Mouse (Mus musculus) heart, postnatal 0 days (tissue): Measurements from ENCODE around the gene Srrt. TPM values are rescaled to one million over a fixed set of nuclear protein-coding genes. Genes with fewer than 3 reads are reported as not detected.

ENCODE experiments used
- ATAC-seq: fragments of 200-750 bp; cut with Nextera tagmentation; 2 replicates; pipeline ENCODE4 v1.8.0; 2017; ENCODE audit warnings: low read depth, moderate number of reproducible peaks, moderate library complexity; ENCODE audit not compliant: insufficient read depth
- DNase-seq: peaks from one replicate; pipeline ENCODE4 v3.0.0-alpha.2; 2016; ENCODE audit warnings: low spot score
- H3K27ac ChIP-seq: fragments of 300-500 bp; sonication (generic); 2 replicates; pipeline ENCODE4 v1.5.1; 2014; ENCODE audit warnings: low read depth, mild to moderate bottlenecking
- H3K27me3 ChIP-seq: fragments of 300-500 bp; sonication (generic); 2 replicates; pipeline ENCODE4 v1.6.1; 2014; ENCODE audit warnings: low read length, mixed read lengths; ENCODE audit not compliant: control insufficient read depth, insufficient read depth
- H3K36me3 ChIP-seq: fragments of 300-500 bp; sonication (generic); replicated peaks from 2 replicates; pipeline ENCODE4 v1.6.1; 2014; ENCODE audit warnings: low read length, mixed read lengths; ENCODE audit not compliant: control insufficient read depth, insufficient read depth
- H3K4me1 ChIP-seq: fragments of 300-500 bp; sonication (generic); 2 replicates; pipeline ENCODE4 v1.6.1; 2014; ENCODE audit warnings: antibody characterized with exemption; ENCODE audit not compliant: control insufficient read depth, insufficient read depth
- H3K4me2 ChIP-seq: fragments of 300-500 bp; sonication (generic); 2 replicates; pipeline ENCODE4 v1.6.1; 2014; ENCODE audit warnings: low read depth, mild to moderate bottlenecking, low read length, moderate library complexity
- H3K4me3 ChIP-seq: fragments of 300-500 bp; sonication (generic); 2 replicates; pipeline ENCODE4 v1.5.1; 2014; ENCODE audit warnings: low read depth, low read length
- H3K9ac ChIP-seq: fragments of 300-500 bp; sonication (generic); replicated peaks from 2 replicates; pipeline ENCODE4 v1.6.1; 2014; ENCODE audit warnings: low read depth, low read length, mixed read lengths
- H3K9me3 ChIP-seq: fragments of 300-500 bp; sonication (generic); replicated peaks from 2 replicates; pipeline ENCODE4 v1.6.1; 2016; ENCODE audit warnings: low read length; ENCODE audit not compliant: control insufficient read depth
- CTCF ChIP-seq: IDR thresholded peaks from 2 replicates; pipeline ENCODE4 v1.5.1; 2016; ENCODE audit warnings: antibody characterized with exemption, control low read depth, low read depth
- EP300 ChIP-seq: IDR thresholded peaks from 2 replicates; pipeline ENCODE4 v1.6.1; 2016; ENCODE audit warnings: antibody characterized with exemption, low read depth
- WGBS: fragments of 180-500 bp; shearing (Covaris S2); extraction: QIAGEN DNeasy Blood & Tissue Kit; methylation state at CpG from one replicate; pipeline ENCODE4 v1.1.7; 2014; 5-methylcytosine and 5-hydroxymethylcytosine counted together
- polyA plus RNA-seq: library from polyadenylated mRNA; unstranded; fragments of >200 nt; fragmentation: Nextera tagmentation; extraction: Ambion mirVana; gene quantifications from 2 replicates; pipeline ENCODE4 v1.2.1, GENCODE M21; 2015
- total RNA-seq: library from RNA; depleted of rRNA; stranded (reverse); fragments of >200 nt; gene quantifications from 2 replicates; pipeline ENCODE4 v1.2.3, GENCODE M21; 2014; ENCODE audit warnings: low replicate concordance

The Srrt gene
- total and polyA plus RNA-seq, 2 experiments from 2014 or later, result 34.9 to 139 TPM

- DNase-seq (no peak), ATAC-seq (no peak)
- Histone ChIP-seq H3K4me1 (peaks cover 20% of the 10 kb centered on the region; the same call in 1 of the 2 replicates), H3K9me3 (no peaks in the 10 kb centered on the region), H3K36me3 (no peaks in the 10 kb centered on the region), H3K27me3 (no peaks in the 10 kb centered on the region), H3K4me3 (no peak overlapping the region), H3K27ac (0 out of 2 replicates have a peak overlapping the region, but pooled peaks have one; percentile 12), H3K4me2 (no peak overlapping the region), H3K9ac (no peak overlapping the region)
- TF ChIP-seq EP300, result no peak
- TF ChIP-seq CTCF, result no peak
- WGBS, result 80% methylated on average over 1 of the region's 1 CpGs
These were observed 38.9 kb upstream of the Srrt start for GRCm38 (mm10) chr5:137346388-137346787.

DNA sequence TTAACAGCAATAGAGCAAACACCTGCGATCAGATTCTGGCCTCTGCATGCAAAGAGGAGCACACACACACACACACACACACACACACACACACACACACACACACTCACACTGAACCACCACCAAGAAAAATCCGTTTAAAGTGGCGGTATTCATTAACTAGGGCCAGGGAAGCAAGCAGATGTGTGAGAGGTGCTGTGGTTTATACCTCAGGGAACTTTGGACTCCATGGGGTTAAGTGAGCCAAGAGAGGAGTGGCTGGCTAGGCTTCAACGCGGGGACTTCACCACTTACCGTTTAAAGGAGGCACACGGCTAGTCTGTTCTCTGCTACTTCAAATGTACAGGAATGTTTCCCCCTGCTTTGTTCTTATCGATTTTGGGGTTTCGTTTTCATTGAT, 38.3 kb upstream of the Srrt start:
- ATAC-seq (no peak), DNase-seq (peak; percentile 41)
- 13% methylated on average over 9 of the region's 9 CpGs for WGBS
- H3K4me1 ChIP-seq, result peaks cover 17% of the 10 kb centered on the region; the same call in 1 of the 2 replicates
- H3K4me3 ChIP-seq, result no peak overlapping the region
- no peaks in the 10 kb centered on the region for H3K36me3 ChIP-seq
- 0 out of 2 replicates have a peak overlapping the region, but pooled peaks have one; percentile 12 for H3K27ac ChIP-seq
- H3K27me3 ChIP-seq, result no peaks in the 10 kb centered on the region
- no peak for TF ChIP-seq CTCF
- no peak for TF ChIP-seq EP300
- H3K9ac ChIP-seq, result no peak overlapping the region
- no peaks in the 10 kb centered on the region for H3K9me3 ChIP-seq
- H3K4me2 ChIP-seq, result peak overlapping the region; percentile 29; the same call in 1 of the 2 replicates

- Histone ChIP-seq H3K4me2 (no peak overlapping the region), H3K27me3 (no peaks in the 10 kb centered on the region), H3K36me3 (no peaks in the 10 kb centered on the region), H3K4me3 (no peak overlapping the region), H3K4me1 (peaks cover 17% of the 10 kb centered on the region; the same call in 1 of the 2 replicates), H3K9me3 (no peaks in the 10 kb centered on the region), H3K9ac (no peak overlapping the region), H3K27ac (no peak overlapping the region)
- TF ChIP-seq EP300, result no peak
- no peak for TF ChIP-seq CTCF
- DNase-seq (no peak), ATAC-seq (no peak)
These were observed 36.4 kb upstream of the Srrt start for GRCm38 (mm10) chr5:137343869-137344268.

GRCm38 (mm10) chr5:137343412-137343811, 35.9 kb upstream of the Srrt start:
- no peak overlapping the region for H3K27ac ChIP-seq
- H3K9me3 ChIP-seq, result no peaks in the 10 kb centered on the region
- no peak overlapping the region for H3K4me3 ChIP-seq
- H3K36me3 ChIP-seq, result no peaks in the 10 kb centered on the region
- no peak for TF ChIP-seq CTCF
- TF ChIP-seq EP300, result no peak
- H3K4me1 ChIP-seq, result peaks cover 13% of the 10 kb centered on the region; the same call in 1 of the 2 replicates
- WGBS, result 93% methylated on average over 5 of the region's 5 CpGs
- ATAC-seq, result no peak
- no peaks in the 10 kb centered on the region for H3K27me3 ChIP-seq
- no peak for DNase-seq
- no peak overlapping the region for H3K9ac ChIP-seq
- no peak overlapping the region for H3K4me2 ChIP-seq

GRCm38 (mm10) chr5:137342407-137343012, 35.0 kb upstream of the Srrt start:
- H3K4me1 ChIP-seq, result peaks cover 10% of the 10 kb centered on the region; the same call in 1 of the 2 replicates
- ATAC-seq (no peak), DNase-seq (no peak)
- TF ChIP-seq CTCF (no peak), EP300 (no peak)
- no peaks in the 10 kb centered on the region for H3K27me3 ChIP-seq
- 52% methylated on average over 7 of the region's 7 CpGs for WGBS
- no peak overlapping the region for H3K4me3 ChIP-seq
- no peaks in the 10 kb centered on the region for H3K9me3 ChIP-seq
- H3K9ac ChIP-seq, result no peak overlapping the region
- H3K4me2 ChIP-seq, result no peak overlapping the region
- H3K27ac ChIP-seq, result no peak overlapping the region
- no peaks in the 10 kb centered on the region for H3K36me3 ChIP-seq

- peak overlapping the region; percentile 91 for H3K27ac ChIP-seq
- no peaks in the 10 kb centered on the region for H3K9me3 ChIP-seq
- DNase-seq (no peak), ATAC-seq (no peak)
- no peak overlapping the region for H3K9ac ChIP-seq
- WGBS, result 70% methylated on average over 6 of the region's 6 CpGs
- no peaks in the 10 kb centered on the region for H3K27me3 ChIP-seq
- TF ChIP-seq CTCF (no peak), EP300 (no peak)
- no peaks in the 10 kb centered on the region for H3K36me3 ChIP-seq
- H3K4me2 ChIP-seq, result no peak overlapping the region
- no peaks in the 10 kb centered on the region; the same call in 1 of the 2 replicates for H3K4me1 ChIP-seq
- H3K4me3 ChIP-seq, result no peak overlapping the region
These were observed 32.7 kb upstream of the Srrt start for GRCm38 (mm10) chr5:137340222-137340621.
